Mouse (Mus musculus) activated CD4-positive, CD25-positive, alpha-beta regulatory T cell, adult 9 weeks (primary cell): Measurements from ENCODE around the gene Unk. TPM values are rescaled to one million over a fixed set of nuclear protein-coding genes. Genes with fewer than 3 reads are reported as not detected.

Source experiments
- polyA plus RNA-seq: library from polyadenylated mRNA; unstranded; fragments of 100-300 nt; shearing (Covaris generic); gene quantifications from one replicate; pipeline ENCODE4 v1.2.1, GENCODE M21; 2017

Unk gene
- 41.6 TPM for polyA plus RNA-seq

DNA sequence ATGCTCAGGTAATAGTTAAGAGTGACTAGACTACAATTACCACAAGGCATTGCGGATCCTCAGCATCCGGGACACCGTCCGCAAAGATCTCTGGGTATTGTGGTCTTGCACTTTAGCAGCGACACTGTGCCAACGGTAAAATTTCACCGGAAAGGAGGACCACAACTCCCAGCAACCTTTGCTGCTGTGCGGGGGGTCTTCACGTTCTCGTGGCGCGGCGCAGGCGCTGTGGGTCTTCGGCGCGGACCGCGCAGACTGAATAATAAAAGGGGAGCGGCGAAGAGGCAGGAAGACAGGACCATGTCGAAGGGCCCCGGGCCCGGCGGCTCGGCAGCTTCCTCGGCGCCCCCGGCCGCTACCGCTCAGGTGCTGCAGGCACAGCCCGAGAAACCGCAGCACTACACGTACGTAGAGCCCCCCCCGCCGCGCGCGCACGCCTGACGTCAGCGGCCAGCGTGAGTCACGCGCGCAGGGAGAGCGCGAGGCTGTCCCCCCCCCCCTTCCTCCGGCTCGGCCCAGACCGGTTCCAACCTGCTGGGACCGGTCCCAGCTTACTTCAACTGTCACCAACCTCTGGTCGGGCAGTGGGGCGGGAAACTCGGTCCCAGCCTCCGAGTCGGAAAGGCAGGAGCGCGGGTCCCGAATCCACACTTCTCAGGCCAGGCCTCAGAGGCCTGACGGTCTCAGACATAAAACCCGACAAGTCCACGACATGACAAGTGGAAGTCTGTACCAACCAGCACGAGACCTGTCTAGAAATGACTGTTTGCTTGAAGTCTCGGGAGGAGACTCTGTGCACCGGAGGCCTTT lies at the start of gene Unk:
Gene Unk (plus strand): TSS at position 235 of the 810 bp plus-strand sequence.

GRCm38 (mm10) chr11:116012262-116012947 lies 17.7 kb upstream of the Unk start, which contains the start of gene Galk1:
TSS of gene Galk1 (minus strand) at chr11:116012719.

GRCm38 (mm10) chr11:116027756-116028155 lies 2.4 kb upstream of the Unk start, which contains the start of gene H3f3b:
TSS of gene H3f3b (minus strand) at chr11:116027962.

DNA sequence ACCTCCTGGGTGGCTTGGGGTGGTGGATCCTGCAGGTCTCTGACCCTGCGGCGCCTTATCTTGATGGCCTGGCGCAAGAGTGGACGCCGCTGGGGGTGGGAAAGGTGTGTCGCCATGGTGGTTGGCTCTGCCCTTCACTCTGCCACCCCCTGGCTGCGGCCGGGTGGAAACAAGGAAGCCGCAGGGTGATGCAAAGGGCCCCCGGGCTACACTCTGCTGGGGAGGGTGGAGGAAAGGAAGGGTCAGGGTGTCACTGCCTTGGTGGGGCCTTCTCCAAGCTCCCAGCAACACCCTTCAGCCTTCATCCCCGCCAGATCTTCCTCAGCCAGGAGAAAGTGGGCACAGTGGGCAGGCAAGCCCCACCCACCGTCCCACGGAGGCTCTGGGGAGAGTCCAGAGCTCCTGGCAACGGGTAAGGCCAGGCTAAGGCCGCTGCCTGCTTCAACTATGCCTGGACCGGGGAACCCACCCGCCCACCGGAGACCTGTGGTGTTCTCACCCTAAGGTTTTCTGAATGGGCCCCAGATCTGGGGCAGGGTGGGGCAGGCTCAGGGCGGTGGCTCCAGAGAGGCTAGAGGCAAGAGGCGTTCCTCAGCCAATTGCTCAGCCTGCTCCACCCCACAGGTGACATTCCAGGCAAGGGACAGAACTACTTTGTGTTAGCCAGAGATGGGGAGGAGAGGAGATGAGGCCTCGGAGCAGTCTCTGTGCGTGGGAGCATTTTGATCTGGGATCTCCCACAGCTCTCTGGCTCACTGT lies 47.5 kb downstream of the Unk start, which contains the start of gene Unc13d:
Gene Unc13d (minus strand): TSS at position 516 of the 759 bp plus-strand sequence.

DNA sequence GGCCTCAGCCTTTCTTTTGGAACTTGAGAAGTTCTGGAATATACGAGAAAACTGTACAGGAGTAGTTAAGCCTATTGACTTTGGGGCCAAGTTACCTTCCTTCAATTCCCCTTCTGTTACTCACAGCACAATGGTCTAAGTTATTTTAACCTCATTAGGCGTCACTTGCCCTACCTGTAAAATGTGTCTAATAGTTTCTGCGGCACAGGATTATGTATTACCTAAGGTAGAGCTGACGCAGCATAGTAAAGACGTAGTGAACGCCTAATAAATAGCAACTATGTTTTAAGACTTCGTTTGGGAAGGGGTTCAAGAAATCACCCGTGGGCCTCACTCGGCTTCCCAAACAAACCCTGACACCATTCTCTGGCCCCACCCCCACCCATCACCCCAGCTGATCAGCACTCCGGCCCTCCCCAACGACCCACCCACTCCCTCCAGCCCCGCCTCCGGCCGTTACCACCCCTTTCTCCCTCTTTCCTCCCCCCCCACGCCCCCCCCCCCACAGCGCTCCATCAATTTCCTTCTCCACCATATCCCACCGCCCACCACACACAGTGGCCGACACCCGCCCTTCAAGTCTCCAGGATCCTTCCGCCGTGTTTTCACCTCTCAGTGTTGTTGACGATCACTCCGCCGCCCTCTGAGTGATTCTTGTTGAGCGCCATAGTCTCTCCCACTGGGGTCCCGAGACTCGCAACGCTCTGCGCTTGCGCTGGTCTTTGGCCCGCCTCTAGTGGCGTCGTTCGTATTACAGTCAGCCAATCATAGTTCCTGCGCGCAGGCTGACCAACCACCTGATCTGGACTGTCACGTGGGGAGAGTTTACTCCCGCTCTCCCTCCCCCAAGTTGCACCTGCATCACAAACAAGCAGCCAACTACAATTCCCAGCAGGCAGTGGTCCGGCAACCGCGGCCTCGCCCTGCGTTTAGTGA lies 56.4 kb downstream of the Unk start, which contains the start of gene Wbp2:
Gene Wbp2 (minus strand): TSS at position 738 of the 936 bp plus-strand sequence.

Other genes starting within 250 kb of the Unk start
- 4.3 TPM for gene Caskin2, start 216.7 kb upstream of the Unk start, polyA plus RNA-seq
- 20.1 TPM for gene Tsen54, start 215.6 kb upstream of the Unk start, polyA plus RNA-seq
- 35.7 TPM for gene Llgl2, start 206.3 kb upstream of the Unk start, polyA plus RNA-seq
- gene Myo15b, start 171.9 kb upstream of the Unk start, polyA plus RNA-seq: 0.44 TPM
- gene Smim5, start 130.4 kb upstream of the Unk start, polyA plus RNA-seq: 0.86 TPM
- 1.5 TPM for gene Smim6, start 118.3 kb upstream of the Unk start, polyA plus RNA-seq
- 39.2 TPM for gene Sap30bp, start 97.0 kb upstream of the Unk start, polyA plus RNA-seq
- 25.0 TPM for gene Recql5, start 96.8 kb upstream of the Unk start, polyA plus RNA-seq
- not detected for gene Itgb4, start 55.6 kb upstream of the Unk start, polyA plus RNA-seq
- 40.6 TPM for gene Galk1, start 17.6 kb upstream of the Unk start, polyA plus RNA-seq
- 1,124 TPM for gene H3f3b, start 2.4 kb upstream of the Unk start, polyA plus RNA-seq
- 205 TPM for gene Unc13d, start 47.6 kb downstream of the Unk start, polyA plus RNA-seq
- 192 TPM for gene Wbp2, start 56.7 kb downstream of the Unk start, polyA plus RNA-seq
- 0.44 TPM for gene Trim47, start 96.9 kb downstream of the Unk start, polyA plus RNA-seq
- gene Trim65, start 100.8 kb downstream of the Unk start, polyA plus RNA-seq: 10.2 TPM
- 65.8 TPM for gene Mrpl38, start 108.5 kb downstream of the Unk start, polyA plus RNA-seq
- 10.8 TPM for gene Fbf1, start 137.8 kb downstream of the Unk start, polyA plus RNA-seq
- 65.7 TPM for gene Ten1, start 168.5 kb downstream of the Unk start, polyA plus RNA-seq
- 21.0 TPM for gene Acox1, start 168.7 kb downstream of the Unk start, polyA plus RNA-seq
- gene Evpl, start 207.8 kb downstream of the Unk start, polyA plus RNA-seq: 0.09 TPM
- 81.5 TPM for gene Srp68, start 243.9 kb downstream of the Unk start, polyA plus RNA-seq